Mouse (Mus musculus): ENCODE data around the gene Rab5b.
"Not testable (repeated sequence)": the region's sequence is repeated elsewhere in the genome, so short reads cannot be mapped to it uniquely, and the experiment has no call there.

Rab5b gene

DNA sequence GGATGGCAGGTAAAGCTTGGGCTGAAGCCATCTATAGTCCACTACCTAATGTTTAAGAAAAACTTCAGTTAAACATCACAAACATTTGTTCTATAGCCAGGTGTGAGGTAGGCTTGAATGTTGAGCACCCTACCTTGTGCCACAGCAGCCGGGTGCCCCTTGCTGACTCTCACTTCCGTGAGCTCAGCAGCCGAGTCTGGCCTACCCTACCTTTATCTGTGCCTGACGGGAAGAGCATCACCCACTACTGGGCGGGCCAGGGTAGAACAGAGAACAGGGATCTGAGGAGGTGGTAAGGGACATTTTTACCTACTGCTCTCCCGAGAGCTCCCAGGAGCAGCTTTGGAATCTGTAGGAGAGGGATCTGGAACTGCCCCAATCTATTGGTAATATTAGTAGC, 53.3 kb downstream of the Rab5b start:
- DNase-seq (ENCODE audit: low spot score), result no peak

DNA sequence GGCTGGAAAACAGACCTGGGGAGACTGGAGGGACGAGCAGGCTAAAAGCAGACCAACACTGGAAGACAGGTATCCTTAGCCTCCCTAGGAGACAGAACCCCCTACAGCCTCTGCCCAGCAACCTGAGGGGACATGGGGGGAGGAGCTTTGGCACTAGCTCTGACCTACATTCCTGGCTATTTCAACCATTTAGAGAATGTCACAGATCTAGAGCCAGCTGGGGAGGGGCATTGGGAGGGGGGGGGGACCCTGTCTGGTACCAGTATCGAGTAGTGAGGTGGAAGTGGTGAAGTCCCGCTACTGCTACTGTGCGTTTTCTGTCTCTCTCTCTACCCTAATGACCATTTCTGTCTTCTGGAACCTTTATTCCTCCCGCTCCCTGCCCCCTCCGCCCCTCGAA, 54.2 kb downstream of the Rab5b start:
- DNase-seq (ENCODE audit: low spot score), result no peak

DNA sequence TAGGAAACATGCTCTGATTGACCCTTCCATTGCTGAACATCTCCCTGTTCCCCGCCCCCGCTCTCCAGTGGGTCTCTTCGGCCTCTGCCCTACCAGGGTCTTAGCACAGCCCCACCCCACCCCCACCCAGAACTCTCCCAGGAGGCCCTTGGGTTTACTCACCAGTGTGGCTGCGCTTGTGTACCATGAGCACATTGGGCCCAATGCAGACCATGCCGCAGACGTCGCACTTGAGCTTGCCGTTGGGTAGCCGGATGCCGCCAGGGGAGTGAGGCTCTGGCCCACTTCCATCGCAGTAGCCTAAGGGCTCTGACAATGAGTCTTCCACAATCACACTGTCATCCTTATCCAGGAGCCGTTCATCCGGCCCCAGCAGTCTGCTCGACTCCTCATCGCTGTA, 55.2 kb downstream of the Rab5b start:
- no peak for DNase-seq (ENCODE audit: low spot score)

DNA sequence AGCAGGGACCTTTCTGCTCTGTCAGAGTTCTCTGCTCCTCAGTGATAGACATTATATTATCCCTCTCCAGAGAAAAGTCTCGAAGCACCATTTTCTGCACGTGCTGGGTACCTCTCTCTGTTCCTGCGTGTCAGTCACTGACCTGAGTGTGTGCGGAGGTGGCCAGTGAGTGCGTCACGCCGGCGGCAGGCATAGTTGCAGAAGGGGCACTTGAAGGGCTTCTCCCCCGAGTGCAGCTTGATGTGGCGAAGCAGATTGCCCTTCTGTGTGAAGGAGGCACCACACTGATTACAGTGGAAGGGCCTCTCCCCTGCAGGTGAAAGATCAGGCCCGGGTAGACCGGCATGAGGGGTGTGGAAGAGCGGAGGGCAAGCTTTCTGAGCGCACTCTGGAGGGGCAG, 56.1 kb downstream of the Rab5b start:
- no peak for DNase-seq (ENCODE audit: low spot score)

DNA sequence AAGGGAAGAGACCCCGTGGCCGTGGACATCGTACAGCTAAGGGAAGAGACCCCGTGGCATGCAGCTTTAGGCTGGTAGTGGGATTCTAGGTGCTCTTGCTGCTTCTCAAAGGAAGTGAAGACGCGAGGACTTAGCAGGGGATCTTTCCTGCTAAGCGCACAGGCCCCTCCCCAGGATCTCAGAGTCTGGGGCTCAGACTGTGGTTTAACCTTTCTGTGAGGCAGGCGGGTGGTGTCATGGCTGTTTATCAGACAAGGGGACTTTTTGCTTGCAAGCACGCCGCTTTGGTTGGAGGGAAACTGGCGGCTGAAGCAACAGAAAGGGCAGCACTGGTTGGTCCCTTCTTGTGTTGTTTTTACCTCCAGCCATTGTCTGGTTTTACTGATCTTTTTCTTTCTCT, 59.1 kb downstream of the Rab5b start:
- no peak for DNase-seq (ENCODE audit: low spot score)

DNA sequence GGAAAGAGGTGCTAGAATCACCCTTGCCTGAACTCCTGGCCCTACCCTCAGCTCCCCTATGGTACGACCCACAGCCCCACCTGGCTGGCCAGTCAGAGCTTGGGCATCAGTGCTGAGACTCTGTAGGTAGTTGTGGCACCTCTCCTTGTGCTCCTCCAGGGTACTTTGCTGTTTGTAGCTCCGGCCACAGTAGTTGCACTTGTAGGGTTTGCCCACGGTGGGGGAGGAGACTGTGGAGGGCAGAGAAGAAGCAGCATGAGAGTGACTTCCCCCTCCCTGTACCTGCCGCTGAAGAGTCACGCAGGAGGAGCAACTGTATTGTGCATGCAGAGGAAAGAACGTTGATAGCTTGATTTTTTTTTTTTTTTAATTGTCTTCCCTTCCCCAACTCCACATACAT, 59.5 kb downstream of the Rab5b start:
- no peak for DNase-seq (ENCODE audit: low spot score)

DNA sequence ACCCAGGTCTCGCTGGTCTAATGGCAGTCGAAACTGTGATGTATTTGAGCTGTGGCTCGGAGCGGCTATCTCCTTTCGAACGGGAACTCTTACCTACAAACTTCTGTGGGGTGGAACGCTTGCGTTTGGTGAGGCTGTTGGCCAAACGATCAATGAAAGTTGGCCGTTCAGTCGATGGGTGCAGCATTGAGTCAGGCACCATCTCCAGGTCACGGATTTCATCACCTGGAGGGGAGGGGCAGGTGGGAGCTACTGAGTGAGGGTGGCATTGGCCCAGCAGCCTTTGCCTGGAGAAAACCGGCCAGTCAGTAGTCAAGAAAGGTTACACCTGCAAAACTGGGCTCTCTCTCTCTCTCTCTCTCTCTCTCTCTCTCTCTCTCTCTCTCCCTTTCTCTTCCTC, 60.4 kb downstream of the Rab5b start:
- DNase-seq (ENCODE audit: low spot score), result no peak

DNA sequence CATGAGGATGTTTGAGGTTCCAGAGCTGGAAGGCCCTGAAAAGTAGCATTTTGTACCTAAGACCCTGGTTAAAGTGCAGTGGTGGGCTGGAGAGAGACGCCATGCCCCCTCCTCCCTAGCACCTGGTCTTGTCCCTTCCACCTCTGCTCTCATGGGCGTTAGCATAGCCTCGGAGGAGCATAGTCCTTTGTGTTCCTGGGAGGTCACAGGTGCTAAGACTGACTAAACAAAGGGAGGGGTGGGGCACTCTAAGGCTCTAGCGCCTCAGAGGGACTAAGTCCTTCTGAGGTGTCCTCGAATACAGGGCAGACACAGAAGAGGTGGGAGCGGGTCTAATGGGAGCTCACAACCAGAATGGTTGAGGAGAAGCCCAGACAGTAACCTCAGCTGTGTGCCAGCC, 64.5 kb downstream of the Rab5b start:
- DNase-seq (ENCODE audit: low spot score), result no peak

DNA sequence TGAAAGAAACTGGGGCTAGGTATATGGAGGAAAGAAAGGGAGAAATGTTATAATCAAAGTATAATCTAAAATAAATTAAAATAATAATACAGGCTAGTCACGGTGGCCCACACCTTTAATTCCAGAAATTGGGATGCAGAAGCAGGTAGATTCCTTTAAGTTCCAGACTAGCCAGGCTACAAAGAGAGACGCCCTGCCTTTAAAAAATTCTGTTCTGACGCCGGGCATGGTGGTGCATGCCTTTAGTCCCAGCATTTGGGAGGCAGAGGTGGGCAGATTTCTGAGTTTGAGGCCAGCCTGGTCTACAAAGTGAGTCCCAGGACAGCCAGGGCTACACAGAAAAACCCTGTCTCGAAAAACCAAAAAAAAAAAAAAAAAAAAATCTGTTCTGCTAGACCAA, 65.8 kb downstream of the Rab5b start:
- DNase-seq (ENCODE audit: low spot score), result not testable (repeated sequence)

DNA sequence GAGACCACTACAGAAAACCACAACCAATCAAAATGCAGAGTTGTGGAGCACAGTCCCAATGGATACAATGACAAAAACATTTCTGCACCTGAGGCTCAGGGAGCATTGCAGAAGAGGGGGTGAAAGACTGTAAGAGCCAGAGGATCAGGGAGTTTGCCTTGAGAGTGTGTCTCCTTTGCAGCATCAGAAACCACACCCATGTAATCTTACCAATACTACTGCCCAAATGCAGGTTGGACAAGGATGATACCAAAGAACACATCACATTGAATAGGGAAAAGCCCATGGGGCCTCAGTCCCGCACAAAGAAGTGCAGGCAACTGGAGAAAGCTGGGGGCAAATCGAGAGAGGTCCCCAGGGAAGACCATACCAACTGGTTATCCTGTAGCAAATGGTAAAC, 66.3 kb downstream of the Rab5b start:
- no peak for DNase-seq (ENCODE audit: low spot score)

DNA sequence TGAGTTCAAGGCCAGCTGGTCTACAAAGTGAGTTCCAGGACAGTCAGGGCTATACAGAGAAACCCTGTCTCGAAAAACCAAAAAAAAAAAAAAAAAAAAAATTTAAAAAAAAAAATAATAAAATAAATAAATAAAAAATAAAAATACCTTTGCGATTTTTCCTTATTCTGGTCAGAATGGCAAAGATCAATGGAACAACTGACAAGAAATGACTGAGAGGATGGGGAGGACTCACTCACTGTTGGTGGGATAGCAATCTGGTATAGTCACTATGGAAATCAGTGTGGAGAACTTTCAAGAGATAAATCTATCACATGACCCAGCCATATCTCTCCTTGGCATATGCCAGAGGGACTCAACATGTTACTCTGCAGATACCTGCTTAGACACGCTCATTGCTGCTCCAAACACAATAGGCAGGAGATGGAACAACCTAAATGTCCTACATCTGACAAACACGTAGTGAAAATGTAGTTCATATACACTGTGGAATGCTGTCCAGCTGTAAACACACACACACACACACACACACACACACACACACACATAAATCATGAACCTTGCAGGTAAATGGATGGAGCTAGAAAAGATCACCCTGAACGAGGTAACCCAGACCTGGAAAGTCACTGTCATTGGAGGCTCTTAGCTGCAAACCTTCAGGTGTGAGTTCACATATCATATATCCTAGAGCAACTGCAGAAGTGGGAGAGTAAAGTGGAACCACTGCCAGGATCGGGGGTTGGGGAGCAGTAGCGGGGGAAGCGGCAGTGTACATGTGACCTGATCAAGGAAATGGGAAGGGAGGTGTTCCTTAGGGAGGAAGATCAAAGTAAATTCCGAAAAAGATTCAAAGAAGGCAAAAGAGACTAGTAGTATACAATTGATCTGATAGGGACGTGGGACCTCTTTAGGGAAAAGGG, 68.4 kb downstream of the Rab5b start:
- DNase-seq (ENCODE audit: low spot score), result no peak
